Mouse (Mus musculus) ZHBTc4 (cell line): ENCODE measurements at regions not wholly inside any gene's neighbourhood (a gene's known extent, or its start where the extent isn't known, plus 50 kb on each side); places are given as distances from the start of the nearest gene placed in this dataset.

Source experiments
- DNase-seq: peaks from one replicate; pipeline ENCODE4 v3.0.0-alpha.2; 2011; ENCODE audit warnings: low read depth, low spot score

DNA sequence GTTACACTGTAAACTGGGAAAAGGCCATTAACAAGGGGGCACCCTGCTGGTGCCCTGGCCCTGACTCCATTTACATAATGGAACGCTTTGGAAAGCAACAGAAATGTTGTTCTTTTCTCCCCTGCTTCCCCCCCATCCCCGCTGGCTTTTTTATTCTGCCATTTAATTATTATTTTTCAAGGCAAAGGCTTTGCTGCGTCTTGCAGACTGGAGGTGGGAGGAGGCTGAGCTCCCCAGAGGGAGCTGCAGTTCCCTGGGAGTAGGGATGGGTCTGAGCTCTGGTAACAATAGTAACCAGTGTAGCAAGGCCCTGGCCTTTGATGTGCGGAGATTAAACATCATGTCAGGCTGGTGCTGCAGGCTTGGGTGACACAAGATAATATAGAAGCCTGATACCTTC lies 168.6 kb downstream of the Gadd45g start:
- peak; percentile 34 for DNase-seq

DNA sequence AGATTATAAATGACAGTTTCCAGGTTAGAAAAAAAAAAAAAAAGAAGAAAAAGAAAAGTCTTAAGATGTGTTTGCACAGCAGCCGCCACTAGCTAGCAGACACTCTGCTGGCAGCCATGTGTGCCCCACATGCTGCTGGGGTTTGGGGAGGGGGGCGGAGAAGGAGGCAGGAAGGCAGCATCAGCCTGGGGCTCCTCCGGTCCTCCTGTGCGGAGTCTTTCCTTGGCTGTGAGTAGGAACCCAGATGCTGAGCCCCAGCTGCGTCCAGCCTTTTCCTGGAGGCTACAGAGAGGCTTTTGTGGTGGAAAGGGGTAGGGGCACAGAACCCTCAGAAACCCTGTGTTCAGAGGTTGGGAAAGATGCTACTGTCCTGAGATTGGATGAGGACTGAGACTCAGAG lies 169.0 kb downstream of the Gadd45g start:
- DNase-seq, result no peak

DNA sequence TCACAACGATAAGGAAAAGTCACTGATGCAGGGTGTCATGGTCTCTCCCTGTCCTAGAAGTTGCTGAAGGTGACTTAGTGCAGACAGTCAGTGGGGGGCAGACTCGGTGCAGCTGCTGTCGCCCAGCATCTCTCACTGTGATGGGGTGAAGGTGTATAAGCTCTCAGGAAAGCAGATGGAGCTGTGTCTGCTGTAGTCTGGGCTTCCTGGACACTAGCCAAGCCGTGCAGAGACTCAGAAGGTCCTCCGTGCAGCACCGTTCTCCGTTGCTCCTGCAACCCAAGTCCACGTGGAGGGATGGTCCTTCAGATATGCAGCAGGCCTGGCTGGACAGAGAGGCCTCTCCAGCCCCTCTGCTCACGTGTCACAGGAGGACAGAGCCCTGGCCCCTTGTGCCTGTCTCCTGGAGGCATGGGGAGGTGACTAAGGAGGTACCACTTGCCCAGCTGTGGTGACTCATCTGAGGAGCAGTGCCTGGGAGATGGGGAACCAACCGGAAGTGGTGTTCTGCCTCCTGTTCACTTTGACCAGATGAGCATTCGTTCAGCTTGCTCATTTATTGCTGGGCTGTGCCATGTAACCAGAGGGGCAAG lies 171.2 kb downstream of the Gadd45g start:
- DNase-seq, result no peak

DNA sequence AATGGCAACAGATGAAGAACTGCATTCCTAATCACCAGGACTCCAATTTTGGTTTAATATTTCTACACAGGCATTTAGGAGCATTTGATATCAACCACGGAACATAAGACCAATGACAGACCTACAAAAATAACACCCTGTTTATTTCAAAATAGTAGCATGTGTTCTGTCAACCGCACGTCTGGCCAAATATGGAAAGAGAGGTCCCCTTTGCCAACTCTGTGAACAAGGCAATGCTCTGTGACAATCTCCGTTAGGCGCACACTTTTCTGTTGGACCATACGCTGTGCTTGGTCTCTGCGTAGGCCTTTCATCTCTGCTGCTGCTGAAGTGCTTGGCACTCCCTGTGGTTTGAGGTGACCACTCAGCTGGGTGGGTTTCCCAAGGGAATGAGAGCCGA lies 173.2 kb downstream of the Gadd45g start:
- DNase-seq, result no peak

DNA sequence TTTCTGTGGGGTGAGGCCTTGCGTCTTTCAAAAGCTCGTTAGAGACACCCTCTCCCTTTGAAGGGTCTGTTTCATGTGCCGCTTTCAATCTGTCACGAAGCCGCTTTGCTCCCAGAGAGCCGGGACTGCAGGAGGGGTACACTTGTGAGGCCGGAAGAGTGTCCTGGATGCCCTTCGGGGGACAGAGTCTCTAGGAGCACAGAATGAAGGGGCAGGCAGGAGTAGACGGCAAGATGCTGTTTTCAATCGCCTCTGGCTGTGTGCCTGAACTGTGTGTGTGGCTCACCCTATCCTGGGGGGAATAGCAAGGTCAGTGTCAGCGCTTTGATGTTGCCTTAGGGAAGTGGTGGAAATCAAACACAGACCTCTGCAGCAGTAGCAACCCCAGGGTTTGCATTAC lies 174.7 kb downstream of the Gadd45g start:
- DNase-seq, result no peak

DNA sequence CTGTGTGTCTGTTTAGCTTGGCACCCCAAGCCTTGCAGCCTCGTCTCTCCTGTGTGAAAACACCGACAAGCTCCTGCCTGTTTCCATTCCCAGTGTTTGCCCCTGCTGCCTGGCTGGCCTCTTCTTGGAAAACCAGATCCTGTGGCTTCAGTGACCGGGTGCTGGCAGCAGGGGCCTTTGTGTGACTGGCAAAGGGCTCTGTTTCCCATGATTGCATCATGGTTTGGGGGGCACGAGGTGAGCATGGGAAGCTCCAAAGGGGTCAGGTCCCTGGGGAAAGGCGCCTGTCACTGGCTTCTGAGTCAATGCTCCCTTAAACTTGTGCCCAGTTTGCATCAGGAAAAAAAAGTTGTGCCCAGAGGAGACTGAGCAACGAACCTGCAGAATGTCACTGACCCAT lies 175.3 kb downstream of the Gadd45g start:
- no peak for DNase-seq

DNA sequence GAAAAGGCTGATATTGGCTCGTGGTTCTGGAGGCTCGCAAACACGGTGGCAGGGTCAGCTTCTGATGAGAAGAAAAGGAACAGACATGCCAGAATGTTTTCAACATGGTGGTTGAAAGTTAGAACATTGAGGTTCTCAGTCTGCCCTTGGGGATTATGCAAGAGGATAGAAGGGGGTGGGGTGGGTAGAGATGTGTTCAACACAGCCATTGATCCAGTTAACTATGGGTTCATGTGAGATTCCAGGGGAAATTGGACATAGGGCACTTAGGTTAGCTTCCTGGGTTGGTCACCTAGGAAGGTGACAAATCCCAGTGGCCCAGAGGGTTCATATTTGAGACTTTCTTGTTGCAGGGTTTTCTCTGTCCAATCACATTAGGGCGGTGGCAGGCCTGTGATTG lies 176.1 kb downstream of the Gadd45g start:
- no peak for DNase-seq

DNA sequence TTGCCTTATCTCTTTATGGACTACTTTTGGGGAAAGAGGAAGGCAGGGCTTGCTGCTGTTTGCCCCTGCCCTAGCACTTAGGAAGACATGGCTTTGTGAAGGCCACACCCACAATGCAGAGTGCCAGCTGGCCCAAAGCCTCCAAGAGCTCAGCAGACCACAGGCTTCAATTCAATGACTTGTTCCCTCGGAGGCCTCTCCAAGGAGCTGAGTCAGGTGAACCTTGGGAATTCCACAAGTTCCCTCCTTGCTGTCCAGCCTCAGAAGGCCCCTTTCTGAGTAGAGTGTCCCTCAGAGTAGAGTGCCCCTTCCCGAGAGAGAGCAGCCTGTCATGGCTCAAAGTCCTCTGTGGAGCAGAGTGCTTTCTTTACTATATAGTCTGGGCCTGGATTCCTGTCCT lies 177.9 kb downstream of the Gadd45g start:
- no peak for DNase-seq

DNA sequence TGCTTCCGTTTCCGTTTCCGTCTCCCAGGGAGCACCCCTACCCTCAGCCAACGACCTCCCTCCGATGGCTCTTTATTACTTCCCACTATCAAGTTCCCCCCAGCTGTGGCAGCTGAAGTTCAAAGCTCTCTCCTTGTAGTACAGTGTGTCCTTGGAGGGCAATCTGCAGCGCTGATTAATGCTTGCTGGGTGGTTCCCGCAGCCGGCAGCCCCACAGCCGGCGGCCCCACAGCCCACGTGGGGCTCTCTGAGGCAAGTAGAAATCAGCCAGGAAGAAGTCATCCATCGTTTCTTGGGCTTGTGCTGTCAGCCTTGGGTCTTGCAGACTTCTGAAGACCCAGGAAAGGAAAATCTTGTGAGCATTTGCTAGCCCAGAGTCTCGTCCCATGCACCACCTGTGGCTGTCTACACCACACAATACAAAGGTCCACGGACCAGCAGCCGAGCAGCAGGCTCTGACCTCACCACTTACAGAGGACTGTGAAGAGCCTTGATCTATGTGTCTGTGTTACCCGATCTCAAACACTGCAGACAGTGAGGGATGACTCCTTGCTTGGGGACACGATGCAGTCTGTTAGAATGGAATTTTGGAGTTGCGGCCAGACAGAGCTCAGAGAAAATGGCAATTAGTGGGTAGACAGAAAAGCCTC lies 178.5 kb downstream of the Gadd45g start:
- DNase-seq, result peak; percentile 30

DNA sequence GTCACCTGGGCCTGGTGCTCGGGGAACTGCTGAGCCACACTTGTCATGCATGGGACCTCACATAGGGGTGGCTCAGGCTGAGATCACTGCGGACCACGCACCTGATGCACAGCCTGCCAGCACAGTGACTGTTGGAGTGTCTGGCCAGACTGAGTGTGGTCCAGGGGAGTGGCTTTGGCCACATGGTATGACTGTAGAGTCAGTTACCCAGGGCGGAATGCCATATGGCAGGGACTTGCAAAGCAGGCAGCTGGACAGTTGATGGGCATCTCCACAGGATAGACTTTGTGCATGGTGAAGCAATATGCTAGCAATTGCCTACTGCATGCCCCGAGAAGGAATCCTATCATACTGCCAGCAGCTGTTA lies 179.0 kb downstream of the Gadd45g start:
- no peak for DNase-seq

DNA sequence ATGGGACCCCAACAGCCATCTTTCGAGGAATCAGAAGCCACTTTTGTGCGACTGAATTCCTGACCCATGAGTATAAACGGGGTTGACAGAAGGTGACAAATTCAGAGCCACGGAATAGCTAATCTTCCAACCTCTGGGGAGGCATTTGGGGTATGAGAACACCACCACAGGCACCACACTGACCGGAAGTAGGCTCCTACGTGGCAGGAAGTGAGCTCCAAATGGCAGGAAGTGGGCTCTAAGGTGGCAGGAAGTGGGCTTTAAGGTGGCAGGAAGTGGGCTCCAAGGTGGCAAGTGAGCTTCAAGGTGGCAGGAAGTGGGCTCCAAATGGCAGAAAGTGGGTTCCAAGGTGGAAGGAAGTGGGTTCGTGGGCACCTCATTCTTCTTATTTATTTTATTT lies 179.8 kb downstream of the Gadd45g start:
- no peak for DNase-seq

DNA sequence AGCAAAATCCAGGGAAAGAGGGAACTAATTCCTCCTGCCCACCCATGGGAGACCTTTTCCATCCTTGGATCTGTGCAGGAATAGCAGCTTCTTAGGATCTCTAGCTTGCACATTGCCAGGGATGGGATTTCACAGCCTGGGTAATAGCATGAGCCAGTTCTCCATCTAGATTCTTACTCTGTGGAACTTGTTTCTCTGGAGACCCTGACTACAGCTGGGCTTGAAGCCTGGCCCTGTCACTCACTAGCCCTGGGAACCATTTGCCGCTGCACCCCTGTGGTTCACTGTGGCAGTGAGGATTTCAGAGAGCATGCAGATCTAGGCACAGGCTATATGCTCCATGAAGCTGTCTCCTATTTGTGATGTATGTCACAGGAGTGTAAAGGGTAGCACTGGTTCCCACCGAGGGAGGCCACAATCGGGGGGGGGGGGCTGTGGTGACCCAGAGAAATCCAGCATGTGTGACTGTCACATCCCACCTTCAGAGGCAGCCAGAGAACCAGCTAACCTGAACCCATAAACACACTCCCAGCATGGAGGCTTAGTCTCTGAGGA lies 183.5 kb downstream of the Gadd45g start:
- DNase-seq, result no peak

DNA sequence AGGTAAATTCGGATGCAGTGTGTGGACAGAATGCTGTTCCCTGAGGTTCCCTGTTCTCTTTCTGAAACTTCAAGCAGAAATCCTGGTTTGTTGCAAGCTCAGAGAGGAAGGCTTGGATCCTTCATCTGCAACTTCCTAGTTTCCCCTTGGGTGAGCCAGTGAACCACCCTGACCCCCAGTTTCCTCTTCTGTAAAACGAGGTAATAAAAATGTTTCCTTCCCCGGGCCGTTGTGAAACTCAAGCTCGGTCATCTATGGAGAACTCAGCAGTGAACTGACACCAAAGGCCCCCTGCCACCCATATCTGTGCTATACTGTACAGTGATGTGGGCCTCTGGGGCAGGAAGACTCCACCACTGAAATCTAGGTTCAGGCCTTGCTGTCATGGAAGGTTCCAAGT lies 185.0 kb downstream of the Gadd45g start:
- no peak for DNase-seq

DNA sequence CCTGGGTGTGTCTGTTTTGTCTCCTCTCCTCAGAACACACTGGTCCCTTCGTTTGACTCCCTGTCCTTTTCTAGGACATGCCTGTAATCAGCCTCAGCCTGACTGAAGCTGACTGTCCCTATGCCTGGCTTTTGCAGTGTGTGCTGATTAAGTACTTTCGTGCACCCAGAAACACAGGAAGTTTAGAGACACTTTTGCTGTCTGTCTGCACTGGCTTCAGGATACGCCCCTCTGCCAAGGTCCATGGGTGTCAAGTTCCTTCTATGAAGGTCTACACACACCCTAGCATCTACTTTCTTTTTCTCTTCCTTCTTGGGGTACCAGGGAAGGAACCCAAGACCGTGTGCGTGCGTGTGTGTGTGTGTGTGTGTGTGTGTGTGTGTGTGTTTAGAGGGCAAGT lies 189.3 kb downstream of the Gadd45g start:
- DNase-seq, result no peak

DNA sequence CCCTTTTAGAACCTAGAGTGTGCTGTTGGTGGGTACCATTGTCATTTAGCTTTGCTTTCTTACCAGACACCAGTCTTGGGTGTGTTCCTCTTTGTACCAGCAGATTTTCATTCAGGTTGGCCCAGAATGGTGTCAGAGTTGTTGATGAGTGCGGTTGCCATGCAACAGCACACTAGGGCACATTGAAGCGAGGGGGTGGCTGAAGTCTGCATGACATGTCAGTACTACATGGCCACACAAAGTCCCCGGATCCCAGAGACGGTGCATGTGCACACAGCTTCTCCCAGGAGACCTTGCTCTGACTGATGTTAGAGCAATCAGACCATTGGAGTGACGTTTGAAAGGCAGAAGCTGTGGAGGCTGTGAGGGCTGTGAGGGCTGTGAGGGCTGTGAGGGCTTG lies 189.9 kb downstream of the Gadd45g start:
- no peak for DNase-seq

DNA sequence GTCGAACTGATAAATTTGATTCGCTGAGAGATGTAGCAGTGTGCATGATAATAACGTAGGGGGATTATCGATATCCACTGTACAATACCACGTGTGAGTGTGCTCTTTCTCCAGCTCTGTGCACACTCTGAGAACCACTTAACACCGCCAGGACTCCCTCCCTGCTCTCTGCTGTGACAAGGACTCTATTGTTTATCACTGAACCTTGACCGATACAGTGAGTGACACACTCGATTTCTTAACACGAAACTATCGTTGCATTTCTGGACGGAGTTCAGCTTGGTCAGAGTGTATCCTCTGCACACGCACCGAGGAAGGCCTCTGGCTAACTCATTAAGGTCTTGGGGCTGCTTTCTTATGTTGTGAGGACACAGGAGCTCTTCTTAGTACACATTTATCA lies 190.7 kb downstream of the Gadd45g start:
- DNase-seq, result no peak

DNA sequence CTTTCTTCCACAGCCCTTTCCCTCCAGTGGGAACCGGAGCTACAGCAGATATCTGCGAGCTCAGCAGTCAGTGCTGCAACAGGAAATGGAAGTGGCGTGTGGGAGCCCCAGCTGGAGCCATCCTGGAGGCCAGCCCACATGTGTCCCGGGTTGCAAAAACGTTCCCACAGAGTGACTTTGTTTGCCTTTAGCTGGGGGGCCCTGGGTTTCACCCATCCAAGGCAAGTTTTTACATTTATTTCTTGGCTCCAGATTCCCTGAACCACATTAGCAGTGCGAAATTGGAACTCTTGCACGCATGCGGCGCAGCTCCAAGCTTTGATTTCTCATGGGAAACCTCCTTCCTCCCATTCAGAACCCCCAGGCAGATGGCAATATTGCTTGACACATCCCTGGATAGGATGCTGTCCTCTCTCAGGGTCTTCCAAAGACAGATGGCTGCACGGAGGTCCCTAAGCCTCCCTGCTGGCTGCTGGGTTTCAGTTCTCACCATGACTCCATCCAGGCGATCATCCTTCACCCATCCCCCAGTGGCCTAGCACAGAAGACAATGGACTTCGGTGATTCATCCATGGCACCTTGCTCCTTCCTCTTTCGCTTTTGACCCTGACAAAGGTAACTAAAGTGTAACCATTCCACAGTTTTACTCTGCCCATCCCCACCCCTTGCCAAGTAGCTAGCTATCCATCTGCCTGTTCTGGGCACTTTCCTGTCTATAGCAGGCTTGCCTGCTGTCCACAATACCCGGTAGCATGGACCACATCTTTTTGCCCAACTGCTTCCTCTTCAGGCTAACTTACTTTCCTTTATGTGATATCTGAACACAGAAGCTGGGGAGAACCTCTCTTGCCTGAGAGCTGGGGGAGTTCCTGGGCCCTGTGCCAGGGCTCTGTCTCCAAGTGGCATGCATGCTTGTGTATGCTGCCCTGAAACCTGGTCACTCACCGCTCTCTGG lies 195.3 kb downstream of the Gadd45g start:
- DNase-seq, result no peak

DNA sequence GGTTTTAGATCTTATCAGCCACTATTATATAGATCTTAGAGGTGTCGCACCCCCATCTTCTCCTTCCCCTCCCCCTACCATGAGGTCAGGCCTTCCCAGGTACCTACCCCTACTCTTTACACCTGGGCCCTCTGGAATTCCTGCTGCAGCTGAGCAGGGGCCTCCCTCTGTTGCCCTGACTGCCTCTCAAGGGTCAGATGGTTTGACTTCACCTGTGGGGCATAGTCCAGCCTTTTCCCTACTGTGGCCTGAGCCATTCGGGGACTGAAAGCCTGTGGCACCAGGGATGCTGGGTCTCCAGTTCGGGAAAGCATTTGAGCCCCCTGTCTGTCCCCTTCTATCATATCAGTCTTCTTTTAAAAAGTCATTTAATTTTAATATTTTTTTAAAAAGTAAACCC lies 196.4 kb downstream of the Gadd45g start:
- DNase-seq, result no peak

DNA sequence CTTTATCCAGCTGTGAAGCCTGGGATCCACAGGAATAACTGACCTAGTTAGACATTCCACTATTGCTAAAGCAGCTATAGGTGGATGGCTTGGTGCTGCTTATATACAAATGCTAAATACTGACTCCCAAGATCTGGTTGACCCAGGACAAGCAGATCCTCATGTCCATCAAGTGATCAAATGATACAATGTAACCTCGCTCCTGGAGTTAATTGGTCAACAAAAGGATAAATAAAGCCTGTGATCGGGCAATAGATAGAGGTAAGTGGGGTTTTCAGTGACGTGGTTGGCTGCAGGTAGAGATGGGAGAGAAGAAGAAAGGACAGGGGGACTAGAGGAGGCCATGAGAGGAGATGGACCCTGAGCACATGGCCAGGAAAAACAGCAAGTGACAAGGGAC lies 197.4 kb downstream of the Gadd45g start:
- DNase-seq, result peak; percentile 59

DNA sequence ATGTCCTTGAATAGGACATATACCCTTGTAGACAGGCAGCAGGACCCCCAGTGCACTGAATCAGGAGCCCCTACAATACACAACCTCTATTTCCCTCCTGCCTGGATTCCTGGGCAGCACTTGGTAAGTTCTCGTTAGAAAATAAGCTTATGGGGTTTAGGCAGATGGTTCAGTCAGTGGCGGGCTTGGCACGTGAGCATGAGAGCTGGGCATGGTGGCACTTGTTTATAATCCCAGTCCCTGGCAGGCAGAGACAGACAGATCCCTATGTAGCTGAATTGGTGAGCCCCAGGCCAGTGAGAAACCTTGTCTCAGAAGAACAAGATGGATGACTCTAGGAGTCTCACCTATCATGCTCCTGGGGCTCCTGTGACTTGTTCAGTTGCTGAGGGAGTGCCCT lies 198.9 kb downstream of the Gadd45g start:
- no peak for DNase-seq

DNA sequence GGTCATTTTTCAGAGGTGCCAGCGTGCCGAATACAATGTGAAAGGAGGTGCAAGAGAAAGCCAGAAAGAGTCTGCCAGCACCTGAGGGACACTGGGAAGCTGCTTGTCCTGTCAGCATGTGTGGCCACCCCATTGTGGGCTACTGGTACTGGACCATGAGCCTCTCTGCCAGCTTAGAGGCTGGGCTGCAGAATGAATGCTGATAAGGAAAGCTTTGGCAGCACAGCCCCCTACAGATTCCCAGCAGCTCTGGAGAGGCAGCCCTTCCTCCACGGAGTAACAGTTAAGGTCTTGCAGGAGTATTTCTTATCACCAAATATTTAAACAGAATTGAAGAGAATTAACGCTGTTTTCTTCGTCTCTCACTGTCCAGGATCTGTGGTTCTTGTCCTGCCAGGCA lies 199.5 kb downstream of the Gadd45g start:
- DNase-seq, result no peak

DNA sequence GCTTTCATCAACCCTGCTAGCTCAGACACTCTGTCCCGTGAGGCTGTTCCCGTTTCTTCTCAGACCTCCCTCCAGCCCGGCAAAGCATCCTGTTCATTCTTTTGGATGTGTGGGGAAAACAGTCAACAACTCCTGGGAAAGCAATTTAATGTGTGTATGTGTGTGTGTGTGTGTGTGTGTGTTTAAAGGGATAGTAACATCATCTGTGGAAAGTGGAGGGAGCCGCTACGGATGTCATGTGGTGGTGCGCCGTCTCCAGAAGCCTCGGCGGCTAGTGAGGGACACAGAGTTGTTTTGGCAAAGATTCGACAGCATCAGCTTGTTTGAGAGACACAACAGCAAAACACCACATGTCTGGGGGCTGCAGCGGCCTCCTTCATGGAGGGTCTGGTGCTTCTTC lies 200.2 kb downstream of the Gadd45g start:
- no peak for DNase-seq

DNA sequence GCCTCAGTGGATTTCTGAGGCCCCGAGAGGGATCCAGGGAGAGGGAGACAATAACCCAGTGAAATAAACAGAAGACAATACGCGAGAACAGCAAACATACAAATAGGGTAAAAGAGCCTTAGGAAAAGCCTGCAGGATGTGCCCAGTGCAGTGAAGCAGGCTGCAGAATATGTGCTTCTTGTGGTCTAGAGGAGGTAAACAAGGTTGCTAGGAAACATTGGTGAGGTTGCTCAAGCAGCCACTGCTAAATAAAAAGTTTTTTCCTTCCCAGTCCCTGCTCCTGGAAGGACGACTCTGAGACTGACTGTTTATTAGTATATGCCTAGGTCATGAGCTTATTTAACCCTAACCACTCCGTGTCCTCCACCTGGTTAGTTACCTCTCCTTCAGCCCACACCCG lies 201.5 kb downstream of the Gadd45g start:
- no peak for DNase-seq
